Mouse (Mus musculus): Measurements from ENCODE around the gene OR5BS1P.

DNA sequence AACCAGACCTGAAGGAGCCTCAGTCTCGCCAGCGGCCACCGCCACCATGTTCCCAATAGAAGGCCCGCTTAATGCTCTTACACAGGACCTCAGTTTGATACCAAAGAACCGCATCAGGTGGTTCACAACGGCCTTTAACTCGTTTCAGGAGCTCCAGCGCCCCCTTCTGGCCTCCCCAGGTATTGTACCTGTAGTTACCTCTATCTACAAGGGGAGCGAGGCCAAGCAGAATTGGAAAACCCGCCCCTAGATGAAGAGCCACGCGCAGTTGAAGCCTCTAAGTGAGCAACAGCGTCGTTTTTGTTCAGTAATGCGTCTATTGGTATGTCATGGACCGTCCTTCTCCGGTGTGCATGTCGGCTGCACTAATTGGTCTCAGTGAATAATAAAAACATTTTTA lies 34.8 kb downstream of the OR5BS1P start:
- peak; percentile 78 for TF ChIP-seq CTCF (IDR thresholded peaks at IDR 0.05)
- no peak for TF ChIP-seq EP300 (IDR thresholded peaks at IDR 0.05)

Measured in lung, postnatal 0 days (tissue).